Mouse (Mus musculus) embryonic fibroblast, embryonic 13.5 days (primary cell): ENCODE data around the gene Gtpbp6. TPM values are rescaled to one million over a fixed set of nuclear protein-coding genes. Genes with fewer than 3 reads are reported as not detected.

Source experiments
- H3K27ac ChIP-seq: 2 replicates; pipeline ENCODE4 v1.5.1; 2012; ENCODE audit warnings: low read length, control low read depth, inconsistent platforms; ENCODE audit not compliant: insufficient read depth
- H3K4me1 ChIP-seq: 2 replicates; pipeline ENCODE4 v1.6.1; 2011; ENCODE audit warnings: low read length; ENCODE audit not compliant: control insufficient read depth, insufficient read depth
- H3K4me3 ChIP-seq: 2 replicates; pipeline ENCODE4 v1.5.1; 2011; ENCODE audit warnings: mild to moderate bottlenecking, control low read depth, low read length; ENCODE audit not compliant: insufficient read depth
- CTCF ChIP-seq: IDR thresholded peaks from 2 replicates; pipeline ENCODE4 v1.5.1; 2011; ENCODE audit warnings: mild to moderate bottlenecking, control low read depth, low read length, moderate library complexity, borderline replicate concordance; ENCODE audit not compliant: insufficient read depth
- POLR2A ChIP-seq: IDR thresholded peaks from 2 replicates; pipeline ENCODE4 v1.6.1; 2011; ENCODE audit warnings: low read depth, mild to moderate bottlenecking, control low read depth, low read length, moderate library complexity
- polyA plus RNA-seq: library from polyadenylated mRNA; stranded (reverse); fragments of >200 nt; gene quantifications from 2 replicates; pipeline ENCODE4 v1.2.4, GENCODE M21; 2011; ENCODE audit warnings: low read depth; ENCODE audit not compliant: missing spikeins, insufficient read length

Gene Gtpbp6
- polyA plus RNA-seq, 1 experiment: 24.7 TPM

GRCm38 (mm10) chr5:110057637-110058408, 50.2 kb downstream of the Gtpbp6 start:
- no peak for TF ChIP-seq CTCF
- peak; percentile 78 for TF ChIP-seq POLR2A
- Histone ChIP-seq H3K27ac (peak overlapping the region; percentile 68), H3K4me3 (peak overlapping the region; percentile 64), H3K4me1 (no peaks in the 10 kb centered on the region)

Other genes starting within 250 kb of the Gtpbp6 start
- 1.2 and 6.8 TPM in 2 replicates for gene Gm15446, start 184.8 kb downstream of the Gtpbp6 start, polyA plus RNA-seq
- gene Zfp932, start 111.7 kb downstream of the Gtpbp6 start, polyA plus RNA-seq: 10.3 and 18.8 TPM in 2 replicates
- 6.5 and 6.8 TPM in 2 replicates for gene Gm17655, start 35.7 kb downstream of the Gtpbp6 start, polyA plus RNA-seq
- 1.4 and 1.9 TPM in 2 replicates for gene Gm35315, start 13.8 kb downstream of the Gtpbp6 start, polyA plus RNA-seq
- gene Plcxd1, start 8.2 kb downstream of the Gtpbp6 start, polyA plus RNA-seq: 0.28 and 0.87 TPM in 2 replicates
- 8.3 and 9.4 TPM in 2 replicates for gene Zfp605, start 1.9 kb upstream of the Gtpbp6 start, polyA plus RNA-seq
- gene Chfr, start 27.6 kb upstream of the Gtpbp6 start, polyA plus RNA-seq: 35.8 and 38.1 TPM in 2 replicates
- gene Golga3, start 68.5 kb upstream of the Gtpbp6 start, polyA plus RNA-seq: 49.2 and 54.9 TPM in 2 replicates
- gene Ankle2, start 122.8 kb upstream of the Gtpbp6 start, polyA plus RNA-seq: 37.2 and 37.3 TPM in 2 replicates
- 47.7 and 52.0 TPM in 2 replicates for gene Pgam5, start 161.7 kb upstream of the Gtpbp6 start, polyA plus RNA-seq
- 2.8 and 3.3 TPM in 2 replicates for gene Pxmp2, start 178.0 kb upstream of the Gtpbp6 start, polyA plus RNA-seq
- gene Pole, start 178.1 kb upstream of the Gtpbp6 start, polyA plus RNA-seq: 20.5 and 27.0 TPM in 2 replicates
- gene P2rx2, start 235.0 kb upstream of the Gtpbp6 start, polyA plus RNA-seq: 0.32 TPM in 1 of 2 replicates, not detected in the other
- gene Lrcol1, start 236.5 kb upstream of the Gtpbp6 start, polyA plus RNA-seq: not detected in 2 replicates